Mouse (Mus musculus) macrophage (primary cell): ENCODE data around the gene Crybg2. TPM values are rescaled to one million over a fixed set of nuclear protein-coding genes. Genes with fewer than 3 reads are reported as not detected.
A peak's percentile ranks its signal among the peaks of the same experiment; 100 is the strongest.

ENCODE experiments used
- H3K27ac ChIP-seq: fragments of 350-480 bp; formaldehyde crosslinking; 2 replicates; pipeline ENCODE4 v1.9.0; 2021
- H3K36me3 ChIP-seq: fragments of 350-480 bp; formaldehyde crosslinking; 2 replicates; pipeline ENCODE4 v1.9.0; 2021; ENCODE audit errors: inconsistent target
- H3K4me3 ChIP-seq: fragments of 350-480 bp; formaldehyde crosslinking; 2 replicates; pipeline ENCODE4 v1.9.0; 2021; ENCODE audit errors: inconsistent target
- H3K79me2 ChIP-seq: fragments of 350-480 bp; formaldehyde crosslinking; 2 replicates; pipeline ENCODE4 v1.9.0; 2021; ENCODE audit errors: inconsistent target
- WGBS: methylation state at CpG from one replicate; pipeline ENCODE4 v1.1.7; 2026; ENCODE audit warnings: inconsistent platforms; ENCODE audit not compliant: missing documents; 5-methylcytosine and 5-hydroxymethylcytosine counted together
- polyA plus RNA-seq: library from polyadenylated mRNA; stranded (reverse); fragments of 250-400 nt; gene quantifications from 3 replicates; pipeline ENCODE4 v1.2.4, GENCODE M21; 2018; ENCODE audit warnings: inconsistent platforms

The Crybg2 gene
- polyA plus RNA-seq, 1 experiment from 2014 or later: not detected

DNA sequence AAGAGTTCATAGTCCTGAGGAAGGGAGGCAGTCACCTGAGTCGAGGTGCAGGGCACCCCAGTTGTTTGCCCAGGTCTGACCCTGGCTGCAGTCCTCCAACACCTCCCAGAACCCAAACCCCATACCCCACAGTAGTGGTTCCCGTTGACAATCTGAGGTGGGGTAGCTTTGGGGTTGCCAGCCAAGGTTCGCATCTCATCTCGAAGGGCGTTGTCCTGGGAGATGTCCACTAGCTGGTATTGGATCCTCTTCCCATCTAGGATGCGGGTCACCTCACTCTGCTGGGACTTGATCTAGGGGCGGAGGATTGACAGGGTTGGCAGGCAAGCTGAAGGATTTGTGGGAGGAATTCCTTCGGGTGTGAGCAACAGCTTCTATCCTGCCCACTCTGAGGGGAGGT, 67.2 kb downstream of the Crybg2 start:
- peak overlapping the region; percentile 93 for H3K27ac ChIP-seq
- no peaks in the 10 kb centered on the region for H3K36me3 ChIP-seq
- H3K79me2 ChIP-seq: peaks cover 36% of the 10 kb centered on the region
- H3K4me3 ChIP-seq: peak overlapping the region; percentile 82
- WGBS: 34% methylated on average over 8 of the region's 8 CpGs

GRCm38 (mm10) chr4:134128221-134128982, 67.8 kb downstream of the Crybg2 start, which contains the start of gene Sh3bgrl3:
Gene Sh3bgrl3 (minus strand): TSS chr4:134128789.
- Histone ChIP-seq H3K79me2 (peaks cover 36% of the 10 kb centered on the region), H3K36me3 (no peaks in the 10 kb centered on the region), H3K27ac (peak within 1 kb of the TSS; percentile 93), H3K4me3 (peak within 1 kb of the TSS; percentile 82)
- under 1% methylated on average over 50 of the region's 50 CpGs for WGBS

GRCm38 (mm10) chr4:134128983-134129362, 68.4 kb downstream of the Crybg2 start:
- H3K4me3 ChIP-seq: peak overlapping the region; percentile 82
- peak overlapping the region; percentile 93 for H3K27ac ChIP-seq
- H3K36me3 ChIP-seq: no peaks in the 10 kb centered on the region
- 1% methylated on average over 14 of the region's 14 CpGs for WGBS
- H3K79me2 ChIP-seq: peaks cover 36% of the 10 kb centered on the region

DNA sequence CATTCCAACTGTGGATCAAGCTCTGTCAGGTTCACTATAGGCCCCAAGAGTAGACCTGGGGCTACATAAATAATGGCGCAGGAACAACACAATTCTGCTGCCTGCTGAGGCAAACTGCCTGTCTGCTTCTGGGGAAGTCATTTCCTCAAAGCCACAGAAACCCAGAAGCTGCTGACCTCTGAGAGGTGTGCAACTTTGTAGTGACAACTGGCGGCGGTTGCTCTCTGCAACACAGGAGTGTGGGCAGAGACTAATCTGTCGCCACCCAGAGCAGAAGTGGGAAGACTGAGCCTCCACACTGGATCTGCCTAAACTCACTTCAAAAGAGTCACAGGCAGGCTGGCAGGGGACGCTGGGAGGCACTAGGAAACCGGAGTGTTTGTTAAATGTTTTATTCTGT, 68.9 kb downstream of the Crybg2 start:
- 1% methylated on average over 6 of the region's 6 CpGs for WGBS
- no peaks in the 10 kb centered on the region for H3K36me3 ChIP-seq
- peak overlapping the region; percentile 93 for H3K27ac ChIP-seq
- peak overlapping the region; percentile 82 for H3K4me3 ChIP-seq
- peaks cover 36% of the 10 kb centered on the region for H3K79me2 ChIP-seq

GRCm38 (mm10) chr4:134132117-134132516, 71.5 kb downstream of the Crybg2 start:
- no peak overlapping the region for H3K4me3 ChIP-seq
- no peaks in the 10 kb centered on the region for H3K36me3 ChIP-seq
- WGBS: 88% methylated on average over 3 of the region's 3 CpGs
- H3K79me2 ChIP-seq: peaks cover 14% of the 10 kb centered on the region
- H3K27ac ChIP-seq: no peak overlapping the region

GRCm38 (mm10) chr4:134132519-134133095, 72.0 kb downstream of the Crybg2 start:
- no peak overlapping the region for H3K27ac ChIP-seq
- 91% methylated on average over 8 of the region's 8 CpGs for WGBS
- no peaks in the 10 kb centered on the region for H3K36me3 ChIP-seq
- H3K4me3 ChIP-seq: no peak overlapping the region
- peaks cover 9% of the 10 kb centered on the region for H3K79me2 ChIP-seq

DNA sequence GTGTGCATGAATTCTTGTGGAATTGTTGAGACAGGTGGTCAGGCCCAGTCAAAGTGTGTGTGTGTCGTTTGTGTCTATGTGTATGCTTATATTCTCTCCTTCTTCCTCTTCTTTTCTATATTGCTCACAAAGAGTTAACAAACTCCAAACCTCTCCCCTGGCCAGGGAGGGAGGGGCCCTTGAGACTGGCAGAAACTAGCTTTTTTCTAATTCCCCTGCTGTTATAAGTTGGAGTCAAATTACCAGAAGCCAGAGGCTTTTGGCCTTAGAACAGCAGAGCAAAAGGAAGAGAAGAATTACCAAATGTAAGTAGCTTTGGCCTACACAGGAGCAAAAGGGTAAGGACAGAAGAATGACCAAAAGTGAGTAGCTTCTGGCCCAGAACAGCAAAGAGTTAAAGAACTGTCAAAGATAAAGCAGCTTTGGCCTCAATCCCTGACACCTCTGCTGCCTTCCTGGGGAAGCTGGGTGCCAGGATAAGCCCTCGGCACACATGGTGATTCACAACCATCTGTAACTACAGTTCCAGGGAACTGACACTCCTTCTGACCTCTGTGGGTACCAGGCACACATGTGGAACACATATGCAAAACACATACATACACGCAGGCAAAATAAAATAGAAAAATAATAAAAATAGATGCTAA, 75.8 kb downstream of the Crybg2 start:
- 80% methylated on average over 3 of the region's 3 CpGs for WGBS
- no peaks in the 10 kb centered on the region for H3K36me3 ChIP-seq
- no peak overlapping the region for H3K27ac ChIP-seq
- H3K4me3 ChIP-seq: no peak overlapping the region
- H3K79me2 ChIP-seq: no peaks in the 10 kb centered on the region

- 71% methylated on average over 2 of the region's 2 CpGs for WGBS
- Histone ChIP-seq H3K27ac (no peak overlapping the region), H3K36me3 (no peaks in the 10 kb centered on the region), H3K79me2 (no peaks in the 10 kb centered on the region), H3K4me3 (no peak overlapping the region)
Observed at GRCm38 (mm10) chr4:134138857-134139256, 78.2 kb downstream of the Crybg2 start.

Other genes with a start within 250 kb of the Crybg2 start
- 43.0 to 72.5 TPM (median 71.4 TPM) in 3 replicates for gene Rps6ka1, start 173.0 kb upstream of the Crybg2 start, polyA plus RNA-seq
- 146 to 287 TPM (median 209 TPM) in 3 replicates for gene Hmgn2, start 92.2 kb upstream of the Crybg2 start, polyA plus RNA-seq
- gene Dhdds, start 59.9 kb upstream of the Crybg2 start, polyA plus RNA-seq: 22.8 to 27.1 TPM (median 25.6 TPM) in 3 replicates
- gene Lin28a, start 42.0 kb upstream of the Crybg2 start, polyA plus RNA-seq: not detected in 3 replicates
- gene Zfp683, start 7.0 kb upstream of the Crybg2 start, polyA plus RNA-seq: not detected in 3 replicates
- 559 to 720 TPM (median 599 TPM) in 3 replicates for gene Cd52, start 34.3 kb downstream of the Crybg2 start, polyA plus RNA-seq
- gene Ubxn11, start 41.8 kb downstream of the Crybg2 start, polyA plus RNA-seq: 1.0 to 3.2 TPM (median 1.3 TPM) in 3 replicates
- gene Sh3bgrl3, start 68.0 kb downstream of the Crybg2 start, polyA plus RNA-seq: 849 to 1,117 TPM (median 993 TPM) in 3 replicates
- 8.6 to 12.9 TPM (median 8.8 TPM) in 3 replicates for gene Cep85, start 126.3 kb downstream of the Crybg2 start, polyA plus RNA-seq
- not detected in 3 replicates for gene Gm7534, start 142.2 kb downstream of the Crybg2 start, polyA plus RNA-seq
- gene Catsper4, start 166.6 kb downstream of the Crybg2 start, polyA plus RNA-seq: not detected in 3 replicates
- not detected in 3 replicates for gene Cnksr1, start 177.6 kb downstream of the Crybg2 start, polyA plus RNA-seq
- not detected in 3 replicates for gene E130218I03Rik, start 182.8 kb downstream of the Crybg2 start, polyA plus RNA-seq
- 3.8 to 10.0 TPM (median 4.8 TPM) in 3 replicates for gene Zfp593, start 184.8 kb downstream of the Crybg2 start, polyA plus RNA-seq
- gene Gm30191, start 186.1 kb downstream of the Crybg2 start, polyA plus RNA-seq: not detected in 3 replicates
- not detected in 3 replicates for gene Grrp1, start 193.3 kb downstream of the Crybg2 start, polyA plus RNA-seq
- gene Pdik1l, start 227.1 kb downstream of the Crybg2 start, polyA plus RNA-seq: 8.8 to 8.9 TPM (median 8.9 TPM) in 3 replicates